Mouse (Mus musculus) adrenal gland, adult 18-20 months (tissue): ENCODE results near the gene Acy3. TPM values are rescaled to one million over a fixed set of nuclear protein-coding genes. Genes with fewer than 3 reads are reported as not detected.

Experiments
- total RNA-seq, 2 experiments: library from RNA; stranded (reverse); gene quantifications; 1 replicate in 1 of 2; 2 replicates in 1 of 2; pipeline ENCODE4 v1.2.3; 2021

Acy3 gene
- total RNA-seq, 2 experiments from 2014 or later = 16.1 to 20.8 TPM

Other genes starting within 250 kb of the Acy3 start
- gene Kmt5b, start 219.1 kb upstream of the Acy3 start, total RNA-seq = 10 to 100 TPM; 40.3 to 47.9 TPM
- 100 to 1,000 TPM in 1 of 2 experiments, 10 to 100 TPM in 1; 82.1 to 271 TPM for gene Chka, start 134.8 kb upstream of the Acy3 start, total RNA-seq
- gene Tcirg1, start 79.4 kb upstream of the Acy3 start, total RNA-seq = 10 to 100 TPM; 66.3 to 84.7 TPM
- 100 to 1,000 TPM; 344 to 380 TPM for gene Ndufs8, start 73.8 kb upstream of the Acy3 start, total RNA-seq
- gene Aldh3b1, start 56.8 kb upstream of the Acy3 start, total RNA-seq = 100 to 1,000 TPM in 1 of 2 experiments, 10 to 100 TPM in 1; 14.4 to 169 TPM
- gene Unc93b1, start 51.4 kb upstream of the Acy3 start, total RNA-seq = 10 to 100 TPM; 53.3 to 64.4 TPM
- gene Aldh3b3, start 27.9 kb upstream of the Acy3 start, total RNA-seq = 1 to 10 TPM in 1 of 2 experiments, under 1 TPM in 1; 0.29 to 1.0 TPM
- gene Aldh3b2, start 14.2 kb upstream of the Acy3 start, total RNA-seq = 10 to 100 TPM in 1 of 2 experiments, 1 to 10 TPM in 1; 6.7 to 13.8 TPM
- not detected for gene Tbx10, start 6.2 kb downstream of the Acy3 start, total RNA-seq
- 10 to 100 TPM; 27.6 to 33.3 TPM for gene Nudt8, start 14.0 kb downstream of the Acy3 start, total RNA-seq
- 1 to 10 TPM; 1.1 TPM for gene Gm49405, start 14.1 kb downstream of the Acy3 start, total RNA-seq
- gene Doc2g, start 16.7 kb downstream of the Acy3 start, total RNA-seq = 1 to 10 TPM; 1.9 to 2.4 TPM
- gene Ndufv1, start 26.2 kb downstream of the Acy3 start, total RNA-seq = 100 to 1,000 TPM; 359 to 601 TPM
- 100 to 1,000 TPM; 392 to 420 TPM for gene Gstp1, start 51.4 kb downstream of the Acy3 start, total RNA-seq
- 10 to 100 TPM; 50.2 to 66.1 TPM for gene Gstp2, start 59.5 kb downstream of the Acy3 start, total RNA-seq
- 1 to 10 TPM; 2.0 to 2.1 TPM for gene Gstp3, start 73.0 kb downstream of the Acy3 start, total RNA-seq
- gene Cabp2, start 95.0 kb downstream of the Acy3 start, total RNA-seq = not detected
- 100 to 1,000 TPM; 125 to 147 TPM for gene Cdk2ap2, start 110.6 kb downstream of the Acy3 start, total RNA-seq
- 100 to 1,000 TPM in 1 of 2 experiments, 10 to 100 TPM in 1; 85.6 to 115 TPM for gene Pitpnm1, start 113.4 kb downstream of the Acy3 start, total RNA-seq
- 100 to 1,000 TPM; 119 to 121 TPM for gene Aip, start 139.3 kb downstream of the Acy3 start, total RNA-seq
- not detected for gene Gpr152, start 153.2 kb downstream of the Acy3 start, total RNA-seq
- under 1 TPM; 0.16 to 0.60 TPM for gene Cabp4, start 157.5 kb downstream of the Acy3 start, total RNA-seq
- 100 to 1,000 TPM; 145 to 150 TPM for gene Coro1b, start 162.0 kb downstream of the Acy3 start, total RNA-seq
- gene Ptprcap, start 167.0 kb downstream of the Acy3 start, total RNA-seq = 1 to 10 TPM; 3.2 to 3.3 TPM
- gene Rps6kb2, start 176.8 kb downstream of the Acy3 start, total RNA-seq = 10 to 100 TPM; 30.2 to 36.3 TPM
- gene Carns1, start 188.9 kb downstream of the Acy3 start, total RNA-seq = 1 to 10 TPM; 3.2 to 3.5 TPM
- 1 to 10 TPM; 1.1 to 1.6 TPM for gene Tbc1d10c, start 204.7 kb downstream of the Acy3 start, total RNA-seq
- gene Ppp1ca, start 205.5 kb downstream of the Acy3 start, total RNA-seq = 100 to 1,000 TPM; 353 to 384 TPM
- 1 to 10 TPM; 7.5 to 9.0 TPM for gene Rad9a, start 215.1 kb downstream of the Acy3 start, total RNA-seq
- gene Clcf1, start 227.7 kb downstream of the Acy3 start, total RNA-seq = 10 to 100 TPM in 1 of 2 experiments, 1 to 10 TPM in 1; 7.9 to 11.1 TPM
- gene AC109138.7, start 227.8 kb downstream of the Acy3 start, total RNA-seq = not detected
- gene Pold4, start 245.3 kb downstream of the Acy3 start, total RNA-seq = 10 to 100 TPM; 41.0 to 44.4 TPM